Mouse (Mus musculus) liver, adult 10 weeks (tissue): Measurements from ENCODE around the gene Krtap4-8. TPM values are rescaled to one million over a fixed set of nuclear protein-coding genes. Genes with fewer than 3 reads are reported as not detected.

ENCODE experiments used
- polyA plus RNA-seq: library from polyadenylated mRNA; stranded (reverse); fragments of 350-450 nt; fragmentation: Illumina TruSeq; extraction: RNeasy Lipid Tissue Mini Kit (QIAGEN cat#74804); gene quantifications from one replicate; pipeline ENCODE4 v1.2.3, GENCODE M21; 2014; ENCODE audit warnings: low read depth, low replicate concordance

The Krtap4-8 gene
- not detected for polyA plus RNA-seq

GRCm38 (mm10) chr11:99780604-99781003, at the start of gene Krtap4-8:
Gene Krtap4-8 (minus strand): TSS chr11:99780704.

DNA sequence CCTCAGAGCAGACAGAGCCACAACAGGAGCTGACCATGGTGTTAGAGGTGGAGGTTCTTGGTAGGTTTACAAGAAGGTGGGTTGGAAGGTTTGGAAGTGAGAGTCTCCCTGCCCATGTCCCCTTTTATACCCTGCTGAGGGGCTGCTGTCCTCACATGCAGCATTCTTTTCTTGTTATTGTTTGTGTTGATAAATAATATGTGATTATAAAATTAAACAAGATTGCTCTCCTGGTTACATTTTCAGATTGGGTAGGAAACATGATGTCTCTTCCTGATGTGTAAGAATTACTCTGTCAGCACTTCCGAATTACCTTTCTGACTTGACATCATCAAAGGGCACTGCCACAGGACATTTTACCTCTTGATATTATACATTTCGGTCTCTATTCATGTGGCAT, 35.1 kb upstream of the Krtap4-8 start, which contains the start of gene Gm11564:
TSS of gene Gm11564 (minus strand) at position 101 of the 400 bp plus-strand sequence.

GRCm38 (mm10) chr11:99809792-99810191, 29.3 kb upstream of the Krtap4-8 start, which contains the start of gene Krtap4-13:
Gene Krtap4-13 (minus strand): TSS chr11:99809892.

GRCm38 (mm10) chr11:99804346-99804745, 23.8 kb upstream of the Krtap4-8 start, which contains the start of gene Gm11554:
Gene Gm11554 (minus strand): TSS chr11:99804446.

DNA sequence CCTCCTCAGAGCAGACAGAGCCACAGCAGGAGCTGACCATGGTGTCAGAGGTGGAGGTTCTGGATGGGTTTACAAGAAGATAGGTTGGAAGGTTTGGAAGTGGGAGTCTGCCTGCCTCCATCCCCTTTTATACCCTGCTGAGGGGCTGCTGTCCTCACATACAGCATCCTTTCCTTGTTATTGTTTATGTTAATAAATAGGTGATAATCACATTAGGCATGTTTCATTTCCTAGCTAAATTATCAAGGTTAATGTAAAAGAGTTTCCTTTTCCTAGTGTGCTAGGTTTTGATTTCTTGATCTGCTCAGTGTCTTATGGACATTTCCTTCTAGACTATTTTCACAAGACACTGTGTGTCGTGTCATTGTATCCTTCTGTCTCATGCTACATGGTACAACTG, 18.3 kb upstream of the Krtap4-8 start, which contains the start of gene Gm11569:
TSS of gene Gm11569 (minus strand) at position 101 of the 400 bp plus-strand sequence.

DNA sequence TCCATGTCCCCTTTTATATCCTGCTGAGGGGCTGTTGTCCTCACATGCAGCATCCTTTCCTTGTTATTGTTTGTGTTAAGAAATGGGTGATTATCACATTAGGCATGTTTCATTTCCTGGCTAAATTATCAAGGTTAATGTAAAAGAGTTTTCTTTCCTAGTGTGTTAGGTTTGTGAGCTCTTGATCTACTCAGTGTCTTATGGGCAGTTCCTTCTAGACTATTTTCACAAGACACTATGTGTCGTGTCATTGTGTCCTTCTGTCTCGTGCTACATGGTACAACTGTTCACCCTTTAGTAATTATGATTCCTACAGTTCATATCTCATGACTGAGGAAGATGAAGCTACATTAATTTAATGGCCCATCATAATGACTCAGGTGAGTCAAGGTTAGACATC, 12.9 kb upstream of the Krtap4-8 start, which contains the start of gene Gm11596:
TSS of gene Gm11596 (minus strand) at position 101 of the 400 bp plus-strand sequence.

DNA sequence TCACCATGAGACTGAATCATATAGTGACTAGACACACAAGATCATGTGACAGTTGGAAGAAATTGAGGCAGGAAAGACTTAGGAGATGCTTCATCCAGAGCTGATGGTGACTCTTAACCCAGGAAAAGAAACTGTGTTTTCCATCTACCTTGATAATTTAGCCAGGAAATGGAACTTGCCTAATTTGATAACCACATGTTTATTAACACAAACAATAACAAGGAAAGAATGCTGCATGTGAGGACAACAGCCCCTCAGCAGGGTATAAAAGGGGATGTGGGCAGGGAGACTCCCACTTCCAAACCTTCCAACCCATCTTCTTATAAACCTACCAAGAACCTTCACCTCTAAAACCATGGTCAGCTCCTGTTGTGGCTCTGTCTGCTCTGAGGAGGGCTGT, 4.4 kb upstream of the Krtap4-8 start, which contains the start of gene Krtap4-9:
TSS of gene Krtap4-9 (plus strand) at position 301 of the 400 bp plus-strand sequence.

DNA sequence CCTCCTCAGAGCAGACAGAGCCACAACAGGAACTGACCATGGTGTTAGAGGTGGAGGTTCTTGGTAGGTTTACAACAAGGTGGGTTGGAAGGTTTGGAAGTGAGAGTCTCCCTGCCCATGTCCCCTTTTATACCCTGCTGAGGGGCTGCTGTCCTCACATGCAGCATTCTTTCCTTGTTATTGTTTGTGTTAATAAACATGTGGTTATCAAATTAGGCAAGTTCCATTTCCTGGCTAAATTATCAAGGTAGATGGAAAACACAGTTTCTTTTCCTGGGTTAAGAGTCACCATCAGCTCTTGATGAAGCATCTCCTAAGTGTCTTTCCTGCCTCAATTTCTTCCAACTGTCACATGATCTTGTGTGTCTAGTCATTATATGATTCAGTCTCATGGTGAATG, 7.7 kb downstream of the Krtap4-8 start, which contains the start of gene Gm11595:
TSS of gene Gm11595 (minus strand) at position 101 of the 400 bp plus-strand sequence.

DNA sequence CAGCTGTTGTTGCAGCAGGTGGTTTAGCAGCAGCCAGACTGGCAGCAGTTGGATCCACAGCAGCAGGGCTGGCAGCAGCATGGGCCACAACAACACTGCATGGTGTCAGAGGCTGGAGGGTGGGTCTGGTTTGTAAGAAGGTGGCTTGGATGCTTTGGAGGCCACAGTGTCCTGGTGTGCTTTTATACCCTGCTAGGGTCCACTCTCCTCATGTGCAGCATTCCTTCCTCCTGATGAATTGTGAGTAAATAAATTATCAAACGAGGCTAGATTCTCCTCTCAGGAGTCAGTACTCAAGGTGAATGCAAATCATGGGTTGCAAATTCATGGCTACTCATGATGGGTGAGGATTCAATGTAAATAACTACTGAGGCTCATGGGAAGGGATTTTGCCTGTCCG, 46.3 kb downstream of the Krtap4-8 start, which contains the start of gene Gm14180:
TSS of gene Gm14180 (minus strand) at position 101 of the 400 bp plus-strand sequence.

Other genes starting within 250 kb of the Krtap4-8 start
- gene Krt40, start 237.5 kb downstream of the Krtap4-8 start, polyA plus RNA-seq: not detected
- gene Krtap3-3, start 229.8 kb downstream of the Krtap4-8 start, polyA plus RNA-seq: not detected
- not detected for gene Krtap3-2, start 223.9 kb downstream of the Krtap4-8 start, polyA plus RNA-seq
- not detected for gene Gm11939, start 221.2 kb downstream of the Krtap4-8 start, polyA plus RNA-seq
- gene Krtap3-1, start 214.1 kb downstream of the Krtap4-8 start, polyA plus RNA-seq: not detected
- not detected for gene Krtap1-5, start 199.7 kb downstream of the Krtap4-8 start, polyA plus RNA-seq
- gene Krtap1-4, start 197.1 kb downstream of the Krtap4-8 start, polyA plus RNA-seq: not detected
- gene Krtap1-3, start 189.4 kb downstream of the Krtap4-8 start, polyA plus RNA-seq: not detected
- not detected for gene Krtap9-3, start 182.6 kb downstream of the Krtap4-8 start, polyA plus RNA-seq
- gene Gm11938, start 177.4 kb downstream of the Krtap4-8 start, polyA plus RNA-seq: not detected
- not detected for gene Gm11937, start 170.5 kb downstream of the Krtap4-8 start, polyA plus RNA-seq
- gene Krtap2-4, start 165.9 kb downstream of the Krtap4-8 start, polyA plus RNA-seq: not detected
- not detected for gene Gm11562, start 160.3 kb downstream of the Krtap4-8 start, polyA plus RNA-seq
- not detected for gene Krtap4-1, start 152.5 kb downstream of the Krtap4-8 start, polyA plus RNA-seq
- not detected for gene Krtap4-2, start 145.6 kb downstream of the Krtap4-8 start, polyA plus RNA-seq
- gene Krtap4-7, start 136.6 kb downstream of the Krtap4-8 start, polyA plus RNA-seq: not detected
- gene Gm11555, start 130.5 kb downstream of the Krtap4-8 start, polyA plus RNA-seq: not detected
- gene Gm11563, start 121.7 kb downstream of the Krtap4-8 start, polyA plus RNA-seq: not detected
- gene Krtap4-6, start 114.7 kb downstream of the Krtap4-8 start, polyA plus RNA-seq: not detected
- gene Gm14190, start 90.0 kb downstream of the Krtap4-8 start, polyA plus RNA-seq: not detected
- not detected for gene Gm14180, start 46.4 kb downstream of the Krtap4-8 start, polyA plus RNA-seq
- not detected for gene Gm11595, start 7.8 kb downstream of the Krtap4-8 start, polyA plus RNA-seq
- not detected for gene Krtap4-9, start 4.5 kb upstream of the Krtap4-8 start, polyA plus RNA-seq
- gene Gm11596, start 12.8 kb upstream of the Krtap4-8 start, polyA plus RNA-seq: not detected
- not detected for gene Gm11569, start 18.2 kb upstream of the Krtap4-8 start, polyA plus RNA-seq
- gene Gm11554, start 23.7 kb upstream of the Krtap4-8 start, polyA plus RNA-seq: not detected
- not detected for gene Krtap4-13, start 29.2 kb upstream of the Krtap4-8 start, polyA plus RNA-seq
- not detected for gene Gm11564, start 35.0 kb upstream of the Krtap4-8 start, polyA plus RNA-seq
- not detected for gene 2300003K06Rik, start 57.4 kb upstream of the Krtap4-8 start, polyA plus RNA-seq
- not detected for gene Krtap4-16, start 70.9 kb upstream of the Krtap4-8 start, polyA plus RNA-seq
- gene Gm11568, start 77.2 kb upstream of the Krtap4-8 start, polyA plus RNA-seq: not detected
- gene Gm11559, start 83.8 kb upstream of the Krtap4-8 start, polyA plus RNA-seq: not detected
- not detected for gene Krtap9-1, start 92.7 kb upstream of the Krtap4-8 start, polyA plus RNA-seq
- gene Gm11567, start 98.5 kb upstream of the Krtap4-8 start, polyA plus RNA-seq: not detected
- gene Krtap31-1, start 127.2 kb upstream of the Krtap4-8 start, polyA plus RNA-seq: not detected
- gene Gm11565, start 134.0 kb upstream of the Krtap4-8 start, polyA plus RNA-seq: not detected
- gene Krtap31-2, start 155.6 kb upstream of the Krtap4-8 start, polyA plus RNA-seq: not detected
- gene Krtap9-5, start 167.8 kb upstream of the Krtap4-8 start, polyA plus RNA-seq: not detected
- not detected for gene Krtap29-1, start 198.3 kb upstream of the Krtap4-8 start, polyA plus RNA-seq
- not detected for gene Krtap16-1, start 205.9 kb upstream of the Krtap4-8 start, polyA plus RNA-seq
- gene Krtap17-1, start 213.3 kb upstream of the Krtap4-8 start, polyA plus RNA-seq: not detected
- gene Krt33a, start 235.5 kb upstream of the Krtap4-8 start, polyA plus RNA-seq: not detected
- gene Krt33b, start 249.2 kb upstream of the Krtap4-8 start, polyA plus RNA-seq: not detected